Mouse (Mus musculus) cortical plate, adult 2 months (tissue): ENCODE data around the gene Cxcr5.

Experiments
- CTCF ChIP-seq: fragments of 200-500 bp; IDR thresholded peaks from 2 replicates; pipeline ENCODE4 v1.5.1; 2011; ENCODE audit warnings: mild to moderate bottlenecking, control low read depth, low read length; ENCODE audit not compliant: insufficient read depth; ENCODE audit errors: extremely low read depth
- POLR2A ChIP-seq: fragments of 200-500 bp; IDR thresholded peaks from 2 replicates; pipeline ENCODE4 v1.6.1; 2011; ENCODE audit warnings: mild to moderate bottlenecking, low read length, control low read depth; ENCODE audit not compliant: insufficient read depth; ENCODE audit errors: extremely low read depth

- TF ChIP-seq POLR2A (no peak), CTCF (no peak)
Observed at GRCm38 (mm10) chr9:44487441-44487840, 74.2 kb downstream of the Cxcr5 start.
